Mouse (Mus musculus) C2C12 (cell line): ENCODE data around the gene Slc10a7. TPM values are rescaled to one million over a fixed set of nuclear protein-coding genes. Genes with fewer than 3 reads are reported as not detected.
A peak's percentile ranks its signal among the peaks of the same experiment; 100 is the strongest.

Experiments used
- H3K27me3 ChIP-seq: one replicate; pipeline ENCODE4 v1.6.1; 2011; ENCODE audit not compliant: control insufficient read depth, insufficient read depth, insufficient read length
- H3K36me3 ChIP-seq: one replicate; pipeline ENCODE4 v1.6.1; 2011; ENCODE audit not compliant: control insufficient read depth, insufficient read depth
- H3K4me3 ChIP-seq: one replicate; pipeline ENCODE4 v1.5.1; 2011; ENCODE audit warnings: mild to moderate bottlenecking, control low read depth; ENCODE audit not compliant: poor library complexity, insufficient read depth, severe bottlenecking
- H3K79me2 ChIP-seq: one replicate; pipeline ENCODE4 v1.6.1; 2011; ENCODE audit not compliant: control insufficient read depth, insufficient read depth
- H3K79me3 ChIP-seq: one replicate; pipeline ENCODE4 v1.6.1; 2011; ENCODE audit warnings: low read depth, control low read depth
- H3ac ChIP-seq: one replicate; pipeline ENCODE3; 2011; ENCODE audit warnings: low read depth; ENCODE audit not compliant: control insufficient read depth, insufficient read length
- CEBPB ChIP-seq: IDR thresholded peaks from one replicate; pipeline ENCODE4 v1.6.1; 2011; ENCODE audit warnings: low read depth, mild to moderate bottlenecking, control low read depth, moderate library complexity
- CTCF ChIP-seq: IDR thresholded peaks from one replicate; pipeline ENCODE4 v1.5.1; 2011; ENCODE audit not compliant: control insufficient read depth, insufficient read depth, insufficient read length
- FOSL1 ChIP-seq: IDR thresholded peaks from one replicate; pipeline ENCODE4 v1.8.0; 2011; ENCODE audit warnings: mild to moderate bottlenecking, low read length; ENCODE audit not compliant: poor library complexity, insufficient read depth, severe bottlenecking
- MAX ChIP-seq: IDR thresholded peaks from one replicate; pipeline ENCODE4 v1.6.1; 2011; ENCODE audit warnings: mild to moderate bottlenecking, control low read depth
- MYOD1 ChIP-seq: IDR thresholded peaks from one replicate; pipeline ENCODE4 v1.6.1; 2011; ENCODE audit warnings: low read depth; ENCODE audit not compliant: control insufficient read depth, insufficient read length
- MYOG ChIP-seq: IDR thresholded peaks from one replicate; pipeline ENCODE4 v1.6.1; 2011; ENCODE audit not compliant: control insufficient read depth, insufficient read length; ENCODE audit errors: extremely low read depth
- USF1 ChIP-seq: IDR thresholded peaks from one replicate; pipeline ENCODE4 v1.6.1; 2011; ENCODE audit warnings: low read depth, mild to moderate bottlenecking, control low read depth, moderate library complexity
- polyA plus RNA-seq: library from polyadenylated mRNA; unstranded; fragments of >200 nt; fragmentation: generic; extraction: Trizol; gene quantifications from one replicate; pipeline ENCODE4 v1.2.1, GENCODE M21; 2012; ENCODE audit warnings: missing spikeins

Gene Slc10a7
- polyA plus RNA-seq, 1 experiment: 7.5 TPM

- no peaks in the 10 kb centered on the region for H3K79me3 ChIP-seq
- H3K4me3 ChIP-seq: no peak overlapping the region
- no peak overlapping the region for H3ac ChIP-seq
- no peaks in the 10 kb centered on the region for H3K36me3 ChIP-seq
- H3K27me3 ChIP-seq: no peaks in the 10 kb centered on the region
- H3K79me2 ChIP-seq: no peaks in the 10 kb centered on the region
- no peak for TF ChIP-seq CTCF
- no peak for TF ChIP-seq USF1
- TF ChIP-seq MAX: no peak
Observed at GRCm38 (mm10) chr8:78759139-78759538, 250.0 kb downstream of the Slc10a7 start.

- Histone ChIP-seq H3K27me3 (no peaks in the 10 kb centered on the region), H3K36me3 (no peaks in the 10 kb centered on the region), H3K4me3 (no peak overlapping the region), H3K79me3 (no peaks in the 10 kb centered on the region), H3ac (no peak overlapping the region), H3K79me2 (no peaks in the 10 kb centered on the region)
- peak; percentile 11 for TF ChIP-seq FOSL1
- TF ChIP-seq CEBPB: no peak
- TF ChIP-seq MYOG: no peak
- TF ChIP-seq MAX: no peak
- no peak for TF ChIP-seq USF1
- TF ChIP-seq CTCF: no peak
Observed at GRCm38 (mm10) chr8:78764976-78765375, 255.8 kb downstream of the Slc10a7 start.

- no peaks in the 10 kb centered on the region for H3K36me3 ChIP-seq
- no peaks in the 10 kb centered on the region for H3K27me3 ChIP-seq
- H3ac ChIP-seq: no peak overlapping the region
- no peaks in the 10 kb centered on the region for H3K79me2 ChIP-seq
- no peak overlapping the region for H3K4me3 ChIP-seq
- TF ChIP-seq CEBPB (no peak), USF1 (no peak), MYOD1 (no peak), CTCF (no peak)
- H3K79me3 ChIP-seq: no peaks in the 10 kb centered on the region
Observed at GRCm38 (mm10) chr8:78765556-78765955, 256.4 kb downstream of the Slc10a7 start.

GRCm38 (mm10) chr8:78770584-78770983, 261.4 kb downstream of the Slc10a7 start:
- no peaks in the 10 kb centered on the region for H3K79me3 ChIP-seq
- H3K27me3 ChIP-seq: no peaks in the 10 kb centered on the region
- no peak overlapping the region for H3ac ChIP-seq
- no peaks in the 10 kb centered on the region for H3K79me2 ChIP-seq
- no peak overlapping the region for H3K4me3 ChIP-seq
- no peak for TF ChIP-seq USF1
- no peak for TF ChIP-seq MAX
- no peak for TF ChIP-seq FOSL1
- TF ChIP-seq CEBPB: no peak
- no peak for TF ChIP-seq MYOG
- no peak for TF ChIP-seq MYOD1
- TF ChIP-seq CTCF: no peak
- no peaks in the 10 kb centered on the region for H3K36me3 ChIP-seq

- no peaks in the 10 kb centered on the region for H3K36me3 ChIP-seq
Observed at GRCm38 (mm10) chr8:78771256-78771655, 262.1 kb downstream of the Slc10a7 start.

GRCm38 (mm10) chr8:78776816-78777215, 267.7 kb downstream of the Slc10a7 start:
- H3K27me3 ChIP-seq: no peaks in the 10 kb centered on the region
- TF ChIP-seq MAX: no peak
- TF ChIP-seq MYOD1: no peak
- TF ChIP-seq USF1: no peak
- no peak for TF ChIP-seq CEBPB
- TF ChIP-seq MYOG: no peak
- no peak for TF ChIP-seq FOSL1
- TF ChIP-seq CTCF: no peak
- no peaks in the 10 kb centered on the region for H3K79me2 ChIP-seq
- no peaks in the 10 kb centered on the region for H3K36me3 ChIP-seq
- no peak overlapping the region for H3K4me3 ChIP-seq
- no peaks in the 10 kb centered on the region for H3K79me3 ChIP-seq
- H3ac ChIP-seq: no peak overlapping the region

More at GRCm38 (mm10) chr8:78771256-78771655, 262.1 kb downstream of the Slc10a7 start:
- H3K27me3 ChIP-seq: no peaks in the 10 kb centered on the region
- no peaks in the 10 kb centered on the region for H3K79me2 ChIP-seq
- H3ac ChIP-seq: peak overlapping the region; percentile 59
- no peak for TF ChIP-seq USF1
- TF ChIP-seq FOSL1: peak; percentile 48
- H3K79me3 ChIP-seq: no peaks in the 10 kb centered on the region
- H3K4me3 ChIP-seq: peak overlapping the region; percentile 21

Other genes with a start within 250 kb of the Slc10a7 start
- not detected for gene Pou4f2, start 72.7 kb upstream of the Slc10a7 start, polyA plus RNA-seq
- gene Rbmxl1, start 448 bp upstream of the Slc10a7 start, polyA plus RNA-seq: 94.8 TPM